Mouse (Mus musculus): ENCODE measurements around the gene Ranbp1. TPM values are rescaled to one million over a fixed set of nuclear protein-coding genes. Genes with fewer than 3 reads are reported as not detected.

The Ranbp1 gene
- polyA plus RNA-seq, 1 experiment, result not detected

DNA sequence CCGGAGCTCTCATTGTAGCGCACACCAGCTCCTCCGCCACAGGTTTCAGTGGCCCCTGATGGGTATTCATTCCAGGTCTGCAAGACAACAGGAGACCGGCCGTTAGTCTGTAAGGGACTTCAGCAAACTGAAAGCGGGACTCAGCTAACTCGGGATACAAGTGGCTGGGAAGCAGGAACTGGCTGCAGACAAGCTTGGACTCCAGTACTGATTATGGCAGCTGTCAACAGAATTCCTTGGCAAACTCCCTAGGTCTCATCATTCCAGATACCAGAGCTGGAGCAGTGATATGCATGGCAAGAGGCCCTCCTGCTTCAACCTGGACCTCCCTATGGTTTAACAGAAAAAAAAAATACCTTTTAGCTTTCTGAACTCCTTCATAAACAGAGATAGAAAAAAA is 33.7 kb downstream of the Ranbp1 start:
- Histone ChIP-seq H3K4me3 (ENCODE audit: insufficient read depth, low read depth, low read length) (no peak overlapping the region), H3K4me1 (ENCODE audit: control insufficient read depth, insufficient read depth, low read length) (peaks cover 46% of the 10 kb centered on the region), H3K27ac (ENCODE audit: insufficient read depth, low read depth, low read length) (no peak overlapping the region)
- 71% methylated on average over 7 of the region's 7 CpGs for WGBS
- TF ChIP-seq CTCF (IDR thresholded peaks at IDR 0.05; ENCODE audit: insufficient read depth, low read depth, low read length) (no peak), POLR2A (IDR thresholded peaks at IDR 0.05; ENCODE audit: insufficient read depth, low read depth, low read length) (no peak)

DNA sequence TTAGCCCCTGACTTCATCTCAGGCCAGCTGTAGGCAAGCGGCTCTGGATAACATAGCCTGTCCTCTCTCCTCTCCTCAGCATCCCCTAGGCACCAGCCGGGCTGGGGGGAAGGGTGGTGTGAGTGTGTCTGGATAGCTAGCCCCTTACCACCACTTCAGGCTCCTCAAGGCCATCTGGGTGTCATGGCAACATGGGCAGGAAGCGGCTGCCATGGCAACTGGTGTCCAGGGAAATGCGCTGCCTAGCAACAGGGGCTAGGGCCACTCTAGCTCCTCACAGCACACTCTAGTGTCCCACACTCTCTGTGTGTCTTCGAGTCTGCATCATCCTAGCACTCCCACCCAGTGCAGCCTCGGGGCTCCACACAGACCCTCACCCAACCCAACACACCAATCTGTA is 34.8 kb downstream of the Ranbp1 start:
- no peak for TF ChIP-seq POLR2A (IDR thresholded peaks at IDR 0.05; ENCODE audit: insufficient read depth, low read depth, low read length)
- no peak for TF ChIP-seq CTCF (IDR thresholded peaks at IDR 0.05; ENCODE audit: insufficient read depth, low read depth, low read length)
- Histone ChIP-seq H3K27ac (ENCODE audit: insufficient read depth, low read depth, low read length) (peak overlapping the region; percentile 26; the same call in 1 of the 2 replicates), H3K4me1 (ENCODE audit: control insufficient read depth, insufficient read depth, low read length) (peaks cover 34% of the 10 kb centered on the region), H3K4me3 (ENCODE audit: insufficient read depth, low read depth, low read length) (no peak overlapping the region; the same call in 1 of the 2 replicates)
- WGBS, result 27% methylated on average over 6 of the region's 6 CpGs

GRCm38 (mm10) chr16:18211417-18212171 is 36.9 kb downstream of the Ranbp1 start:
- Histone ChIP-seq H3K4me3 (ENCODE audit: insufficient read depth, low read depth, low read length) (no peak overlapping the region), H3K27ac (ENCODE audit: insufficient read depth, low read depth, low read length) (no peak overlapping the region), H3K4me1 (ENCODE audit: control insufficient read depth, insufficient read depth, low read length) (peaks cover 31% of the 10 kb centered on the region)
- 43% methylated on average over 10 of the region's 10 CpGs for WGBS
- TF ChIP-seq POLR2A (IDR thresholded peaks at IDR 0.05; ENCODE audit: insufficient read depth, low read depth, low read length), result no peak
- TF ChIP-seq CTCF (IDR thresholded peaks at IDR 0.05; ENCODE audit: insufficient read depth, low read depth, low read length), result peak; percentile 96

GRCm38 (mm10) chr16:18210701-18211416 is 37.7 kb downstream of the Ranbp1 start:
- H3K27ac ChIP-seq (ENCODE audit: insufficient read depth, low read depth, low read length), result no peak overlapping the region
- 25% methylated on average over 8 of the region's 8 CpGs for WGBS
- peaks cover 28% of the 10 kb centered on the region for H3K4me1 ChIP-seq (ENCODE audit: control insufficient read depth, insufficient read depth, low read length)
- TF ChIP-seq CTCF (IDR thresholded peaks at IDR 0.05; ENCODE audit: insufficient read depth, low read depth, low read length), result peak; percentile 34; the same call in 1 of the 2 replicates
- TF ChIP-seq POLR2A (IDR thresholded peaks at IDR 0.05; ENCODE audit: insufficient read depth, low read depth, low read length), result no peak
- H3K4me3 ChIP-seq (ENCODE audit: insufficient read depth, low read depth, low read length), result no peak overlapping the region

GRCm38 (mm10) chr16:18203430-18204091 is 45.0 kb downstream of the Ranbp1 start:
- H3K4me3 ChIP-seq (ENCODE audit: insufficient read depth, low read depth, low read length), result no peak overlapping the region
- 58% methylated on average over 7 of the region's 7 CpGs for WGBS
- TF ChIP-seq CTCF (IDR thresholded peaks at IDR 0.05; ENCODE audit: insufficient read depth, low read depth, low read length) (no peak), POLR2A (IDR thresholded peaks at IDR 0.05; ENCODE audit: insufficient read depth, low read depth, low read length) (no peak)
- H3K27ac ChIP-seq (ENCODE audit: insufficient read depth, low read depth, low read length), result no peak overlapping the region
- H3K4me1 ChIP-seq (ENCODE audit: control insufficient read depth, insufficient read depth, low read length), result peaks cover 19% of the 10 kb centered on the region

DNA sequence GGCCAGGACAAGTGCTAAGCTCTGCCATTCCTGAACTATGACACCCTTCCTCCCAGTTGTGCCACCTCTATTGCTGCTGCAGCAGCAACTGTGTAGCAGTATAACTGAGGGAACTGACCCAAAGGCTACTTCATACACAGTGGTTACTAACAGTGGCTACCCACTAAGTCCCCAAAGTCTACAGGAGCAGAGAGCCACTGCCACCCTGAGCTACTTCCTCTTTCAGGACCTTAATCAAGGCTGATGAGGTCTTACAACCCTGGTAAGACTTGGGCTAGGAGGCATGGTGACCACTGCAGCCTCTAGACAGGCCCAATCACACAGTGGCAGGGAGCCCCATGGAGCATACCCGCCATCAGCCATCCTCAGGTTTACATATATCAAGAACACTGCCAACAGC is 46.5 kb downstream of the Ranbp1 start:
- no peak for TF ChIP-seq POLR2A (IDR thresholded peaks at IDR 0.05; ENCODE audit: insufficient read depth, low read depth, low read length)
- no peak for TF ChIP-seq CTCF (IDR thresholded peaks at IDR 0.05; ENCODE audit: insufficient read depth, low read depth, low read length)

DNA sequence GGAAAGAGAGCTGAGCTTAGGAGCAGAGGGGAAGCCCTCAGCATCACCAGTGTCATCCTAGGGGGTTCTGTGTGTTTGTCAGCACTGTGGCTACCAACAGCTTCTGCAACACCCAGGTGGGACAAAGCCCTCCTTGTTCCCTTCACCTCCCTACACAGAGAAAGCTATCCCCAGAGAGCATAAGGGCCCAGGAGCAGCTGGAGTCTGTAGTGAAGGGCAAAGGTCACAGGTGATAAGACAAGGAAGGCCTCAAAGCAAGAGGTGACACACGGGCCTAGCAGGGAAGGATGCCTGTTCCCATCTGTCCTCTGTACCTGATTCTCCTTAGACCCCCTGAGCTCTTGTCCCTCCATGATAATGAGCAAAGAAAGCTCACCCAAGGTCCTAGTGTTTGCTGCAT is 46.9 kb downstream of the Ranbp1 start:
- WGBS, result 63% methylated on average over 1 of the region's 1 CpGs
- Histone ChIP-seq H3K27ac (ENCODE audit: insufficient read depth, low read depth, low read length) (no peak overlapping the region), H3K4me1 (ENCODE audit: control insufficient read depth, insufficient read depth, low read length) (peaks cover 33% of the 10 kb centered on the region), H3K4me3 (ENCODE audit: insufficient read depth, low read depth, low read length) (no peak overlapping the region)
- TF ChIP-seq CTCF (IDR thresholded peaks at IDR 0.05; ENCODE audit: insufficient read depth, low read depth, low read length) (no peak), POLR2A (IDR thresholded peaks at IDR 0.05; ENCODE audit: insufficient read depth, low read depth, low read length) (no peak)

More for the DNA sequence above, 46.5 kb downstream of the Ranbp1 start:
- Histone ChIP-seq H3K4me3 (ENCODE audit: insufficient read depth, low read depth, low read length) (no peak overlapping the region), H3K4me1 (ENCODE audit: control insufficient read depth, insufficient read depth, low read length) (peaks cover 32% of the 10 kb centered on the region), H3K27ac (ENCODE audit: insufficient read depth, low read depth, low read length) (no peak overlapping the region)
- WGBS, result 100% methylated on average over 1 of the region's 1 CpGs

GRCm38 (mm10) chr16:18200062-18200461 is 48.5 kb downstream of the Ranbp1 start:
- TF ChIP-seq POLR2A (IDR thresholded peaks at IDR 0.05; ENCODE audit: insufficient read depth, low read depth, low read length) (no peak), CTCF (IDR thresholded peaks at IDR 0.05; ENCODE audit: insufficient read depth, low read depth, low read length) (no peak)
- Histone ChIP-seq H3K27ac (ENCODE audit: insufficient read depth, low read depth, low read length) (no peak overlapping the region), H3K4me3 (ENCODE audit: insufficient read depth, low read depth, low read length) (no peak overlapping the region), H3K4me1 (ENCODE audit: control insufficient read depth, insufficient read depth, low read length) (peaks cover 43% of the 10 kb centered on the region)
- 98% methylated on average over 2 of the region's 2 CpGs for WGBS
